Mouse (Mus musculus) kidney, postnatal 10 days (tissue): ENCODE data around the gene Dcdc2c.

Experiments
- DNase-seq: peaks from one replicate; pipeline ENCODE4 v3.0.0; 2021; ENCODE audit warnings: mixed read lengths

Dcdc2c gene

GRCm38 (mm10) chr12:28552299-28552698 lies at the start of gene Dcdc2c:
Dcdc2c (minus strand) TSS chr12:28552399.
- DNase-seq, result no peak

GRCm38 (mm10) chr12:28598526-28598991 lies 46.4 kb upstream of the Dcdc2c start:
- DNase-seq, result no peak

GRCm38 (mm10) chr12:28598110-28598509 lies 45.9 kb upstream of the Dcdc2c start:
- no peak for DNase-seq

DNA sequence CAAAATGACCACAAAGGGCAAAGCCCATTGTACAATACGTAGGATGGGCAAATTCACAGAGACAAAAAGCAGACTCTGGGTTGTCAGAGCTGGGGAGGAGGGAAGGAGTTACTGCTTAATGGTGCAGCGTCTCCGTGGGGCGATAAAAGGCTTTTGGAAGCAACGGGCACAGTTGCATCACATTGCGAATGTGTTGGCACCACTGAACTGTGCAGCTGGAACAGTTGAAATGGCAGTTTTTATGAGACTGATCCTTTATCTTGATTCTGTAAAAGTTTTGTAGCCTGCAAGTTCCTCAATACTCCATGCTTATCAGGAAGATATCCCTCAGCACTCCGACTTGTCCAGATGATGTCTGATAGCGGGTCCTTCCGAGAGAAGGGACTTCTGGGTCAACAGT lies 45.5 kb upstream of the Dcdc2c start:
- no peak for DNase-seq

- no peak for DNase-seq
Measured at GRCm38 (mm10) chr12:28596851-28597250, 44.7 kb upstream of the Dcdc2c start.

GRCm38 (mm10) chr12:28590428-28590827 lies 38.2 kb upstream of the Dcdc2c start:
- peak; percentile 23 for DNase-seq

DNA sequence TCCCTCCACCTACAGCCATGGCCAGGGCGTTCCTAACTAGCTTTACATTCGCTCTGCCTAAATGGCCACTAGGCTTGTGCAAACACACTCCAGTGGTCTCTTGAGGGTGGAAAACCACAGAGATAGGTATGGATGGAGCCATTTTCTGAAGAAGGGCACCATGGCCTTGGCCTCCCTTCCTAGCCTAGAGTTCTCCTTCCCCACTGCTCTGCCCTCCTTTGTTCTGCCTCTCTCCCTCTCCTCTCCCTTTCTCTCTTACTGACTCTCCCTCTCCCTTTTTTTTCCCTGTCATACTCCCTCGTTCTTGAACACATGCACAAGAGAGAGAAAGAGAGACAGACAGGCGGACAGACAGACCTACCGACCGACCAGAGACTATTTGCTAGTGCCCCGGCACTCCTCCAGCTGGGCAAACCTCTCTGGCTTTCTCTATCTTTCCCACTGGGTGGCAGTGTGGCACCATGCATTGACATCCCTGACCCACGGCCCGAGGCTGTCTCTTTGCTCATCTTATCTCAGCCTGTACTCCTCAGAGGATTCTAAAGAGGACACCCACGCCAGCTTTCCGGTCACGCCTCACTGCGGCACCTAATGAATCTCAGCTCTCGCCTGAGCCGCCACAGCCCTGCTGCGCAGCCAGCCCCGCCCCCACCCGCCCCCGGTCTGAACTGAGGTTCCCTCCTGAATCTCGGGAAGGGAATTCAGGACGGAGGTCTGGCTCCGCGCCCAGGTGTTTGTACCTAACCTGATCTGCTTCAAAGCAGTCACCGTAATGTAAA lies 37.1 kb upstream of the Dcdc2c start:
- DNase-seq, result peak; percentile 89

DNA sequence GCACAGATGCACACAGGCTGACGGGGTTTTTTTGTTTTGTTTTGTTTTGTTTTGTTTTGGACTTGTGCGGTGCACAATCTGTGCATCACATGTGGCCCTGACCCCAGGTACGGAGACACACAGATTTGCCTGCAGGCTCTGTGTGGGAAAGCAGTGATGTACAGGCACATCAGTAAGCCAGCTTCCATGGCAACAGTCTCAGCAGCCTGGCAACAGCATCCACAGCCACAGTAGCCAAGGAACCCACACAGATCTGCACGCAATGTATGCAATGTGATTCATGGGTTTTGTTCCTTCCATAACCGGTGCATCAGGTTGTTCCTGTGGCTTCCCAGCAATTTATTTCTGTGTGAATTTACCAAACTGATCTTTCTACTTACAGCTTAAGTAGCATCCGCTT lies 35.8 kb upstream of the Dcdc2c start:
- DNase-seq, result no peak

GRCm38 (mm10) chr12:28584036-28584435 lies 31.8 kb upstream of the Dcdc2c start:
- no peak for DNase-seq

GRCm38 (mm10) chr12:28582423-28582822 lies 30.2 kb upstream of the Dcdc2c start, which contains the start of gene Allc:
Allc (minus strand) TSS chr12:28582523.
- no peak for DNase-seq

DNA sequence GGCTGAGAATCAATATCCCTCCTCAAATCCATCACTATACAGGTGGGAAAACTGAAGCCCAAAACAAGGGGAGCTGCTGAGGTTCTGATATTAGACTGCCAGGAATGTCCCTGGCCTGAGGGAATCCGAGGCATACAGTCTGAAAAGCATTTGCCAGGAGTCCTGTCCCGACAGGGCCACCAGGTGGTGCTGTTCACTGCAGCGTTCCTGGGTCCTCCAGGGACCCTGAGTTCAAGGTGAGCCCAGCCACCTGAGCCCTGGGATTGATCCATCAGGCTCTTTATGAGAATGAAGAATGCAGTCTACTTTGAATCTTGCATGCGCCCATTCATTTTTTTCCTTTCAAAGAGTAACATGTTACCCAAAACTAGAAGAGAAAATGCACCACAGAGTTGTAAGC lies 26.9 kb upstream of the Dcdc2c start:
- DNase-seq, result peak; percentile 38

- DNase-seq, result no peak
Measured at GRCm38 (mm10) chr12:28578147-28578546, 25.9 kb upstream of the Dcdc2c start.

GRCm38 (mm10) chr12:28575366-28576070 lies 23.3 kb upstream of the Dcdc2c start:
- DNase-seq, result no peak

- DNase-seq, result no peak
Measured at GRCm38 (mm10) chr12:28572241-28572640, 20.0 kb upstream of the Dcdc2c start.

DNA sequence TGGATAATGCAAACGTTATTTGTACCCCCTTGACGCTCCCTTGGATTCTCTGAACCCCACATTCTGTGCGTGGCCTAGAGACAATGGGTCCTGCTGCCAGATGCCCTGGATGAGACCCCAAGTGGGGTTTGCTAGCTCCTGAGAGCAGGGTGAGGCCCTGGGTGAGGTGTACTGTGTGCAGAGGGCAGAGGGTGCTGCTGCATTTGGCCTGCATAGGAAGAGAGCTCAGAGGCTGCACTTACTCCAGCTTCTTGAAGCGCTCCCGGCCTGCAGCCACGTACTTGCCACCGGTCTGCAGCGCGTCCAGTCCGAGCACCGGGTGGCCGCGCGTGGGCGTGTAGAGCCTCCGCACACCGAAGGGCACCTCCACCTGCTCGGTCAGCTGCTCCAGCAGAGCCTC lies 424 bp downstream of the Dcdc2c start:
- DNase-seq, result no peak

DNA sequence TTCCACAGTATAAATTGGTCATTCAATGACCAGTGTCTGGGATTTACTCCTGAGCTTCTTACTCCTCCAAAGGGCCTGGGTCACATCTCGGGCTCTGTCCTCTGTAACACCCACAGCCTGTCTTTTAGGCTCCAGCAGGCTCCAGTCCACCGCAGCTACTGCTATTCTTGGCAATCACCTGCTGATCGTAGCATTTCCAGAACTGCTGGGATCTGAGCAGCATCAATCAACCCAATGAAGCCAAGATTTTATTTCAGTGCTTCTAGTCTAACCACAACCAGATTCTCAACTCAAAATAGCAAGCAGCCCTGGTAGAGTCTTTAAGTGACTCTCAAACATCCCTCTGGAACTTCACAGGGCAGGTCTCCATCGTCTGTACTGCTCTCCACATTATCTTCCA lies 3.3 kb downstream of the Dcdc2c start:
- no peak for DNase-seq

- no peak for DNase-seq
Measured at GRCm38 (mm10) chr12:28514264-28514775, 37.9 kb downstream of the Dcdc2c start.

- no peak for DNase-seq
Measured at GRCm38 (mm10) chr12:28509699-28510280, 42.4 kb downstream of the Dcdc2c start.

GRCm38 (mm10) chr12:28494289-28494688 lies 57.9 kb downstream of the Dcdc2c start:
- DNase-seq, result no peak

GRCm38 (mm10) chr12:28482483-28483160 lies 69.6 kb downstream of the Dcdc2c start:
- no peak for DNase-seq

DNA sequence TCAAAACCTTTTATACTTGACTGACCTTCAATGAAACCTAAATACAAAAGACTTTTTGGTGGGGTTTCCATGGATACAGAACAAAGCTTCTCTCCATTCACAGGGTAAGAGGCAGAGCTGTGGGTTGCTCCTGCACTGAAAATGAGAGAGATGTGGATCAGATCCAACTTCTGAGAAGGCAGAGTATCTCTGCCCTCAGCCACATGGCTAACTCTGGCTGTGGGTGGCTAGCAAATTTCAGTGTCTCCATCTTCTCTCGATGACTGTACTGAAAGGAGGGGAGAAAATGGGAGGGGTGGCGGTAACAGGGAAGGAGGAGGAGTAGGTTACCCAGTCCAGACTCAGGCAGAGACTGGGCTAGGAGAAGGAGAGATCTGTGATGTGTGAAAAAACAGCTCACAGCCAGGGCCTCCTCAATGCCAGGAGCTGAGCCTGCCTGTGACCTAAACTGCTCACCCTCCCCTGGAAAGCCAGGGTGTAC lies 91.2 kb downstream of the Dcdc2c start:
- DNase-seq, result no peak

GRCm38 (mm10) chr12:28460523-28460922 lies 91.7 kb downstream of the Dcdc2c start:
- no peak for DNase-seq

GRCm38 (mm10) chr12:28458786-28459185 lies 93.4 kb downstream of the Dcdc2c start:
- no peak for DNase-seq
